Mouse (Mus musculus) erythroblast, embryonic 14.5 days (primary cell): ENCODE measurements around the gene Mas1. TPM values are rescaled to one million over a fixed set of nuclear protein-coding genes. Genes with fewer than 3 reads are reported as not detected.

ENCODE experiments used
- H3K27me3 ChIP-seq: 2 replicates; pipeline ENCODE4 v1.6.1; 2012; ENCODE audit warnings: inconsistent platforms; ENCODE audit not compliant: control insufficient read depth
- H3K36me3 ChIP-seq: 2 replicates; pipeline ENCODE4 v1.6.1; 2012; ENCODE audit warnings: mild to moderate bottlenecking, inconsistent platforms; ENCODE audit not compliant: control insufficient read depth
- H3K4me1 ChIP-seq: 2 replicates; pipeline ENCODE4 v1.6.1; 2012; ENCODE audit warnings: inconsistent platforms; ENCODE audit not compliant: control insufficient read depth
- H3K4me3 ChIP-seq: replicated peaks from 2 replicates; pipeline ENCODE3; 2012; ENCODE audit warnings: moderate library complexity, mild to moderate bottlenecking, inconsistent platforms
- H3K9me3 ChIP-seq: 2 replicates; pipeline ENCODE4 v1.6.1; 2012; ENCODE audit warnings: low read length, inconsistent platforms, mixed read lengths; ENCODE audit not compliant: control insufficient read depth
- GATA1 ChIP-seq: IDR thresholded peaks from 2 replicates; pipeline ENCODE4 v1.6.1; 2012; ENCODE audit warnings: low read length, inconsistent platforms, mixed read lengths
- TAL1 ChIP-seq: IDR thresholded peaks from 3 replicates; pipeline ENCODE4 v1.6.1; 2012; ENCODE audit warnings: low read length, inconsistent platforms, mixed read lengths
- polyA plus RNA-seq: library from polyadenylated mRNA; stranded (reverse); fragments of >175 nt; gene quantifications from 2 replicates; pipeline ENCODE4 v1.2.3, GENCODE M21; 2012

Mas1 gene
- polyA plus RNA-seq, 1 experiment, result not detected

- H3K4me1 ChIP-seq, result no peaks in the 10 kb centered on the region
- no peaks in the 10 kb centered on the region for H3K36me3 ChIP-seq
- TF ChIP-seq TAL1, result no peak
- TF ChIP-seq GATA1, result no peak
- H3K27me3 ChIP-seq, result no peaks in the 10 kb centered on the region
- no peaks in the 10 kb centered on the region for H3K9me3 ChIP-seq
- H3K4me3 ChIP-seq, result no peak overlapping the region
Observed at GRCm38 (mm10) chr17:12858072-12858471, 9.9 kb downstream of the Mas1 start.

- no peak overlapping the region for H3K4me3 ChIP-seq
- H3K4me1 ChIP-seq, result no peaks in the 10 kb centered on the region
- TF ChIP-seq GATA1 (no peak), TAL1 (no peak)
- H3K36me3 ChIP-seq, result no peaks in the 10 kb centered on the region
- no peaks in the 10 kb centered on the region for H3K9me3 ChIP-seq
- H3K27me3 ChIP-seq, result no peaks in the 10 kb centered on the region
Observed at GRCm38 (mm10) chr17:12857395-12857794, 10.5 kb downstream of the Mas1 start.

GRCm38 (mm10) chr17:12854386-12854785, 13.6 kb downstream of the Mas1 start:
- TF ChIP-seq GATA1, result no peak
- no peak for TF ChIP-seq TAL1
- no peaks in the 10 kb centered on the region for H3K27me3 ChIP-seq
- H3K4me1 ChIP-seq, result no peaks in the 10 kb centered on the region
- H3K4me3 ChIP-seq, result no peak overlapping the region
- no peaks in the 10 kb centered on the region for H3K9me3 ChIP-seq
- H3K36me3 ChIP-seq, result no peaks in the 10 kb centered on the region

GRCm38 (mm10) chr17:12853821-12854220, 14.1 kb downstream of the Mas1 start:
- Histone ChIP-seq H3K4me1 (no peaks in the 10 kb centered on the region), H3K4me3 (no peak overlapping the region)
- no peak for TF ChIP-seq TAL1
- TF ChIP-seq GATA1, result no peak

GRCm38 (mm10) chr17:12851689-12852088, 16.3 kb downstream of the Mas1 start:
- H3K4me1 ChIP-seq, result no peaks in the 10 kb centered on the region
- TF ChIP-seq TAL1, result no peak
- no peak for TF ChIP-seq GATA1
- no peaks in the 10 kb centered on the region; the same call in 1 of the 2 replicates for H3K27me3 ChIP-seq
- H3K9me3 ChIP-seq, result no peaks in the 10 kb centered on the region
- H3K36me3 ChIP-seq, result no peaks in the 10 kb centered on the region
- no peak overlapping the region for H3K4me3 ChIP-seq

More at GRCm38 (mm10) chr17:12853821-12854220, 14.1 kb downstream of the Mas1 start:
- no peaks in the 10 kb centered on the region for H3K36me3 ChIP-seq
- H3K9me3 ChIP-seq, result no peaks in the 10 kb centered on the region
- H3K27me3 ChIP-seq, result no peaks in the 10 kb centered on the region

GRCm38 (mm10) chr17:12849778-12850382, 18.1 kb downstream of the Mas1 start:
- Histone ChIP-seq H3K36me3 (no peaks in the 10 kb centered on the region), H3K4me1 (no peaks in the 10 kb centered on the region), H3K9me3 (no peaks in the 10 kb centered on the region), H3K27me3 (peaks cover 3% of the 10 kb centered on the region; the same call in 1 of the 2 replicates), H3K4me3 (no peak overlapping the region)
- TF ChIP-seq GATA1 (no peak), TAL1 (no peak)

- TF ChIP-seq GATA1 (no peak), TAL1 (no peak)
- 0 out of 2 replicates have a peak, but pooled peaks cover under 1% of the 10 kb centered on the region for H3K9me3 ChIP-seq
- peaks cover 3% of the 10 kb centered on the region; the same call in 1 of the 2 replicates for H3K27me3 ChIP-seq
- no peaks in the 10 kb centered on the region for H3K4me1 ChIP-seq
- no peaks in the 10 kb centered on the region for H3K36me3 ChIP-seq
- H3K4me3 ChIP-seq, result no peak overlapping the region
Observed at GRCm38 (mm10) chr17:12847736-12848135, 20.2 kb downstream of the Mas1 start.

GRCm38 (mm10) chr17:12846474-12846873, 21.5 kb downstream of the Mas1 start:
- TF ChIP-seq GATA1 (no peak), TAL1 (no peak)
- Histone ChIP-seq H3K9me3 (0 out of 2 replicates have a peak, but pooled peaks cover 2% of the 10 kb centered on the region), H3K36me3 (no peaks in the 10 kb centered on the region), H3K27me3 (peaks cover 3% of the 10 kb centered on the region; the same call in 1 of the 2 replicates), H3K4me3 (no peak overlapping the region), H3K4me1 (no peaks in the 10 kb centered on the region)

GRCm38 (mm10) chr17:12845862-12846261, 22.1 kb downstream of the Mas1 start:
- peaks cover 3% of the 10 kb centered on the region; the same call in 1 of the 2 replicates for H3K27me3 ChIP-seq
- H3K4me3 ChIP-seq, result no peak overlapping the region
- no peaks in the 10 kb centered on the region for H3K36me3 ChIP-seq
- 0 out of 2 replicates have a peak, but pooled peaks cover 2% of the 10 kb centered on the region for H3K9me3 ChIP-seq
- H3K4me1 ChIP-seq, result no peaks in the 10 kb centered on the region
- TF ChIP-seq TAL1, result no peak
- no peak for TF ChIP-seq GATA1
